Mouse (Mus musculus): ENCODE results near the gene Plin2.

Gene Plin2

DNA sequence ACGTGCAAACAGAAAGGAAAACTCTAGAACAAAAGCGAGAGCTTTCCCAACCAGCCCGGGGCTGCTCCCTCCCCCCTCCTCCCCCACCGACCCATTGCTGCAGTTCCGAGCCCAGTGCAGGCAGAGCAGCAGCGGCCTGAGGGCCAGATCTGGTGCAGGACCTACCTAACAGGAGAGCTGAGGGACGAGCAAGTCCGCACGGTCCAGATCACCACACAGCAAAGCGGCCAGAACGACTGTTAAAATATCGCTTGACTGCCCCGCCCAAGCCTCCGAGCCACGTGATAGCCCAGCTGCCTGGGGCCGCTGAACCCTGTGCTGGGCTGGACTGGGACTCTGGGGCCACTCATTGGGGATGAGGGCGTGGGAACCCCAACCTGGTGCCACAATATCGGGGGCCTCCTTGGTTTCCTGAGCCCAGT is at the start of gene Plin2:
Gene Plin2, minus strand, starts transcription at position 281 of the 422 bp plus-strand sequence.
- DNase-seq (ENCODE audit: low read depth): no peak

DNA sequence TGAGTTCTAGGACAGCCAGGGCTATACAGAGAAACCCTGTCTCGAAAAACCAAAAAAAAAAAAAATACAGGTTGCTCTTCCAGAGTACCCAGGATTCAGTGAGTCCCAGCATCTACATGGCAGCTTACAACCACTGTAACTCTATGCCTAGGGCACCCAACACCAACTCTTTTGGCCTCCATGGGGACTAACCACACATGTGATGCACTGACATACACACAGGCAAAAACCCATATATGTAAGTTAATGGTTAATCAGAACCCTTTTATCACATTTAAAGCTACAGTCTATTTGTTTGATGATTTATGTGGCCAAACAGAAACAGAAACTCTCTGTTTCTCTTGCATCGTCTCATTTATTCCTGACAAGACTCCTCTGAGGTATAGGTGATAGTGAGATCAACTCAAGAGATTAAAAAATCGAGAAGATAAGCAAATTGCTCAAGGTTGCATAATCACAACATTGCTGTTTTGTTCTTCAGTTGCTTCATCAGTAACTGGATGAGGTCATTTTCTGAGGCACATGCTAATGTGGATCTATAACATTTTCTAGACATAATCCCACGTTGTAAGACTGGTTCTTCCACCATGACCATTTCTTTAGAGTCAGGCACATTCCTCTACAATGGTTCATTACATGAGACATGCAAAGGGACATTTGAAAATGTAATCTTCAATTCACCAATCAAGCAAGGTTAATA is 49.2 kb upstream of the Plin2 start:
- no peak for DNase-seq (ENCODE audit: low read depth)

DNA sequence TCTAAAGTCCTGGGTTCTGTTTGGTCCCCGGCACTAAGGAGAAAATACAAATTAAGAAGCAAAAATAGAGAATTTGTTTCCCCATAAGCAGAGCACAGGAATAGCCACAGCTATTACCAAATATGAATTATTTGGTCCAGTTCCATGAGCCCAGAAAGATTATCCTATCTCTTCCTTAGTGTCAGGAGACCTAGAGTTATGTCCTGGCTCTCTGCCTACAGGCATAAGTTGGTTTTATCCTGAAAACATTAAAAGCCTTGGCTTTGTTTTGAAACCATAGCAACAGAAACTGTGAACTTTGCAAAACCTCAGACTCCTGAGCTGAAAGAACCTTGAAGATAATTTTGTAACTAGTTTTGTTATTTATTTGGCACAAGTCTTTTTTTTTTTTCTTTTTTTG is 47.3 kb upstream of the Plin2 start:
- DNase-seq (ENCODE audit: low read depth): no peak

- DNase-seq (ENCODE audit: low read depth): no peak
Observed at GRCm38 (mm10) chr4:86715341-86715740, 45.5 kb upstream of the Plin2 start.

DNA sequence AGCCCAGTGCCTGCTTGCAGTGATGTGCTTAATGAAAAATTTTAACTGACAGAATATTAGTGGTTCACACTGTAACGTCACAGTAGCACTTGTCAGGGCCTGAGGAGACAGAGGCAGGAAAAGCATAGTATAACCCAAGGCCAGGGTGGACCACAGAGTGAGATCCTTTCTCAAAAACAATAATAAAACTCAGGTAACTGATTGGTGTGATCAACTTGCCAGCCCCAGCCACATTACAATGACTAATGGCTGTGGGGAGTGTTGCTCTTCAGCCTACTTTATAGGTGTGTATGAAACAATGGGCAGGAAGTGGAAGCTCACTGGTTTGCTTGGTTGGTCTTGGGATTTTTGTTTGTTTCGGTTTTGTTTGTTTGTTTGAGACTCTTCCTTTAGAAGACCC is 43.7 kb upstream of the Plin2 start:
- no peak for DNase-seq (ENCODE audit: low read depth)

DNA sequence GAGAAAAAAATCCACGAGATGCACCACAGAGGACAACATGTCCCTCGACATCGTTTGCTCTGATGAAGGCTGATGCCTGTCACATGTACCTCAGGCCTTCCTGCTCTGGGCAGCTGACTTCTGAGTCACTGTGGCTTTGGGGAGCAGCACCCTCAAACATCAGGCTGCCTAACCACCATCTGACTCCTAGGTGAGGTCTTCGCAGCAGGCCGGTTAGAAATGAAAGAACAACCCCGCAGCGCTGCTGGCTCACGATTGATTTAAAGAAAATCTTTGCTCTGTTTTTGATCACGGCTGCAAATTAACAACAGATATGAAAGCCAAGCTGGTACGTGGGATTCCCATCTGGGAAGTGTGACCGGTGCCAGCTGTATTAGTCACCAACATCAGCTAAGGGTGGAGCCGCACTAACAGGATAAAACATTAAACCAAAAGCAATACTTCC is 42.9 kb upstream of the Plin2 start:
- no peak for DNase-seq (ENCODE audit: low read depth)

- no peak for DNase-seq (ENCODE audit: low read depth)
Observed at GRCm38 (mm10) chr4:86710666-86711215, 40.9 kb upstream of the Plin2 start.

- DNase-seq (ENCODE audit: low read depth): no peak
Observed at GRCm38 (mm10) chr4:86710034-86710650, 40.3 kb upstream of the Plin2 start.

GRCm38 (mm10) chr4:86708801-86709200 is 38.9 kb upstream of the Plin2 start:
- no peak for DNase-seq (ENCODE audit: low read depth)

DNA sequence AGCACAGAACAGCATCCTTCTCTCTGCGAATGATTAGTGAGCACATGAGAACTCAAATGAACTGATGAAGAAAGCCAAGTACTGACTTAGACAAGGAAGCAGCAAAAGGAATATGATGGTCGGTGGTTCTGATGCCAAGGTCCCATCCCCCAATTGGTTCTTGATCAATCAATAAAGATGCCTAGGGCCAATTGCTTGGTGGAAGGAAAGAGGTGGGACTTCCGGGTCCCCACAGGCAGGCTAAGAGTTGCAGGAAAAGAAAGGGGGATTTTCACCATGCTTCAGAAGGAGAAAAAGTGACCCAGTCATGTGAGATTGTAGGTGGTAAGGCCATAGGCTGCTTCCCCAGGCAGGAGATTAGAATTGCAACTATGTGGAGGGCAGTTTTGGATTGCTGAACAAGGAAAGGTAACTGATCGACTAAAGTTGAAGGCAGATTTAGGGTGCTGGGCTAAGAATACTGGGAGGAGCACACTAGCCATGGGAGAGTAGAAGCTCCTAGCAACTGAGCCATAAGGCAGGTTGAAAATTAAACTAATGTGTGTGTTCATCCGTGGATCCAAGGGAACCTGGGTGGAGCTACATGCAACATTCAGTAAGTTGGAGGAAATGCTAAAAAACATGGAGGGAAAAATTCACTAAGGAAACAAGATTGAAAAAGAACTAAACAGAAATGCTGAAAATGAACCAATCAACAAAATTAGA is 29.5 kb upstream of the Plin2 start:
- DNase-seq (ENCODE audit: low read depth): no peak

DNA sequence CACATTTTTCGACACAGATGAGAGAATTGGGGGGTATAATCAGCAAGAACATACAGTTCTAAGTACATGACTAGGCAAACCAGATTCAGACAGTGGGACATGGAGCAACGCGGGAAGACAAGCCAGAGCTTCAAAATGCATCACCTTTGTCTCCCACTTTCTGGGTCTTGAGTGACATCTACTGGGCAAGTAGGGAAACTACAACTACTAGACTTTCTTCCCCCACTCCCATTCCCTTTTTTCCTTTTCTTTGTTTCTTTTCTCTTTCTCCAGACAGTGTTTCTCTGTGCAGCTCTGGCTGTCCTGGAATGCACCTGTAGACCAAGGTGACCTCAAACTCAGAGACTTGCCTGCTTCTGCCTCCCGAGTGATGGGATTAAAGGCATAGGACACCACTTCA is 27.0 kb upstream of the Plin2 start:
- peak; percentile 43 for DNase-seq (ENCODE audit: low read depth)

DNA sequence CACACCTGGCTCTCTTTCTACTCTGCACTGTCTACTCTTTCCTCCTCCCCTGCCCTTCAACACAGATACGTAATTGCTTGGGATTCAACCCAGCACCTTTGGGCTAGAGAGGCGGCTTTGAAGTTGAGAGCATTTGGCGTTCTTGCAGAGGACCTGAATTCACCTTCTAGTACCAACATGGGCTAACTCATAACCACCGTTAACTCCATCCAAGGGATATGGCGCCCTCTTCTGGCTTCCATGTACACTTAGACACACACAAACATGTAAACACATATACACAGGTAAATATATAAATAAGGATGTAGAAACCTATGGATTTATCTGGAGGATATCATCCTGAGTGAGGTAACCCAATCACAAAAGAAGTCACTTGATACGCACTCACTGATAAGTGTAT is 25.2 kb upstream of the Plin2 start:
- peak; percentile 70 for DNase-seq (ENCODE audit: low read depth)

- DNase-seq (ENCODE audit: low read depth): no peak
Observed at GRCm38 (mm10) chr4:86692931-86693330, 23.1 kb upstream of the Plin2 start.

DNA sequence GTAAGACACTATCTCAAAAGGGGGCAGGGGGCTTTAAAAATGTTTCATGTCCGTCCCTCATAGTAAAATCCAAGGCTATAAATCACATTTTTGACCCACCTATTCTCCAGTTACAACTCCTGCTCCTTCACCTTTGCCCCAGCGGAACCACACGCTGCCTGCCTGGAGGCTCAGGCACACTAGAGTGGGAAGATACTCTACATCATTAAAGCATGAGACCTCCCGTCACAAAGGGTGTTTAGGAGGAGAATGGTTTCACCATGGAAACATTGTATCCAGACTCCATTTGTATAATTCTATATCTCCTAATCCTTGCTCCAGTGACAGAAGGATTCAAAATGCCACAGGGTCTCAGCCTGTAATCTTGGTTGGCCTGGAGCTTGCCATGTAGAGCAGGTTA is 21.4 kb upstream of the Plin2 start:
- no peak for DNase-seq (ENCODE audit: low read depth)

DNA sequence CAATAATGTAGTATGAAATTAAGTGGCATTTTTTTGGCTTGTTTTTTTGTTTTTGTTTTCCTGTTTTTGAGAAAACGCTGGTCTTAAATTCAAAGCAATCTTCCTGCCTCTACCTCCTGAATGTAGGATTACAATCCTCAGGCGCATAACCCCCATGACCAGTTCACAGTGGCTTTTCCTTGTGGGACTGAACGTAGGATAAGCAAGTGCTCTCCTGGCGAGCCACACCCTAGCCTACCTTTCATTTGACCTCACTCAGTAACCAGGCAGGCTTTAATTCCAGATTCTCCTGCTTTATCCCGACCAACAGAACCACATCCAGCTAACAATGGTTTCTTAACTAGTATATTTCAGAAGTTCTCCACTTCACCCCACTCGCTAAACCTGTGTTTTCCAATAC is 20.9 kb upstream of the Plin2 start:
- no peak for DNase-seq (ENCODE audit: low read depth)

DNA sequence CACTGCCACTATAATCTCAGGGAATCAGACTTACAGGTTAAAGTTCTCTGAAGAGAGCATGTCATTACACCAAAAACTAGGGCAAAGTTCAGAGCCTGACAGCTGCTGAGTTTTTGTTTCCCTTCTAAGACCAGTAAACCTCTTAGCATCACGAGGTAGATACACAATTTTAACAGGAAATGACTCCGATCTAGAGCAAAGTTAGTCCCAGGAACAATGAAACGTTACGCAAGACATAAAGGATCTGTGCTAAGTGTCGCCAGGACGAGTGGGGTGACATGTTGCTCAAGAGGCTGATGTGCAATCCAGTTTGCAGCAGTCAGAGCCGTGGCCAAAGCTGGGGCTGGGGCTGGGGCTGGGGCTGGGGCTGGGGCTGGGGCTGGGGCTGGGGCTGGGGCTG is 20.3 kb upstream of the Plin2 start:
- no peak for DNase-seq (ENCODE audit: low read depth)

DNA sequence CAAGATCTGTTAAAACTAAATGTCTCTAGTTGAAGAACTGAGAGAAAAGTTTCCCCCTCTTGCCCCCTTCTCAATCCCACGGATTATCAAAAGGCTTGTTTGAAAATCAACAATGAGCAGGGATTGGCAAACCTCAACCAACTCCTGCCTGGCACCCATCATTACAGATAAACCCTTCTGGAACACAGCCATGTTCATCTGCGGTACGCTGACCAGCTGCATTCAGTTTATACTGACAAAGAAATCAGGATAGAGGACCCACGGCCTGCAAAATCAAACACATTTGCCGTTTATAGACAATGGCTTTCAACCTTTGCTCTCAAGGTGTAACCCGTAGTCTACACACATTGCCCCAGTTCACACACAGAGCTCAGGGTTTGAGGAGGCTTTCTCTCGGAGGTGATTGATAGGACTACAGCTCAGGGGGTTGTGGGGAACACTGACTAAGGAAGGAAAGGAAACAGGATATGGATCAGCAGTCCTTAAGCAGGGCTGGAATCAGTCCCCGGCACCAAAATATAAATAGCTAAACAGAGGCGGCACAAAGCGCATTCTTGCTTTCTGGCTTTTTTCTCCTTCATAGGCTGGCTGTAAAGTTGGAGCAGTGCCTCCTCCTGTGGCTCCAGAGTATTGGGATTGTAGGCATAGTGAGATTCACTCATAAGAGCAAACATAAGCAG is 19.3 kb upstream of the Plin2 start:
- no peak for DNase-seq (ENCODE audit: low read depth)

DNA sequence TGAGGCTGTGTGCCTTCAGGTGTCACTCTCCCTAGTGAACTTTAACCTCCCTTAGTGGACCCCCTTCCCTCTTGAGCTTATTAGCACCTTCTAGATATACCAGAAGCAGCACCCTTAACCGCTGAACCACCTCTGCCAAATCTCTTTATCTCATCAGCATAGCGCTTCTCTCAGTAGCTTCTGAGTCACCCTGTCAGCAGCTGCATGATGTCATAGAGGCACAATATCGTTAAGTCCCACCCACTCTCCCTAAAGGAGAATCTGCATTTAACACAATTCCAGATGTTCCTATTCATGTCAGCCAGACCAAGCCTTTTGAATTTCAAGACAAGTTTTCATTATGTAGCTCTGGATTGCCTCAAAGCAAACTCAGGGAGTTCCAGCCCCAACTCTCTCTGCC is 16.7 kb upstream of the Plin2 start:
- no peak for DNase-seq (ENCODE audit: low read depth)

- DNase-seq (ENCODE audit: low read depth): no peak
Observed at GRCm38 (mm10) chr4:86686009-86686366, 16.1 kb upstream of the Plin2 start.

DNA sequence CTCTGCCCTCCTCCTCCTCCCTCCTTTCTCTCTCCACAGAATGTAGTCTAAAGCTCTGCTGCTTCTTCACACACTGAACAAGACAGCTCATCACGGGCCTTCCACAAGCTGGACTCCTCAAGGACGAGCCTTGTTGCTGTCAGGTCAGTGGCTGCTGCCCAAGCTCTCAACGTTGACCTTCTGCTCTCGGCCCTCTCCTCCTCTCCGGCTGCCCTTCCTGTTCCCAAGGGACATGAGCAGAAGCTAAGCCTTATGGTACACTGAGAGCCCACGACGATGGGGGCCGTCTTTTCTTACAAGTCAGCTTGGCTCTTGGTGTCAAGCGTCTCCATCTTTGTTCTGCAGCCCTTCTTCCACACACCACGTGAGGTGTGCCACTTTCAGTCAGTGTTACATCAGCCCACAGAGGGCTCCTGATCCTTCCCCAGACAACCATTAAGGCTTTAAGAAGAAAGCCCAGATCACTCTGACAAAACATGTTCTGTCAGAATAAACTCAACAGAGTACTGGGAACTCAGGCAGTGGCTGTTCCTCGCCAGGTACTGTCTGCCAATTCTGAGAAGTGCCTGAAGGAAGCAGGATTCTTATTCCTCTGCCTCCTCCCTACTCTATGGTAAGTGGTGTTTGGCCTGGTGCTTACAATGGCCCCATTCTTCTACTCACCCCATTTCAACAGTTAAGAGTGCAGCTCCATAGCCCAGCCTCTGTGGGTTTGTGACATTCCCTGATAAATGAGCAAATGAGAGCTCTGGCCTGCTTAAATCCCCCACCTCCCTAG is 15.6 kb upstream of the Plin2 start:
- DNase-seq (ENCODE audit: low read depth): no peak

DNA sequence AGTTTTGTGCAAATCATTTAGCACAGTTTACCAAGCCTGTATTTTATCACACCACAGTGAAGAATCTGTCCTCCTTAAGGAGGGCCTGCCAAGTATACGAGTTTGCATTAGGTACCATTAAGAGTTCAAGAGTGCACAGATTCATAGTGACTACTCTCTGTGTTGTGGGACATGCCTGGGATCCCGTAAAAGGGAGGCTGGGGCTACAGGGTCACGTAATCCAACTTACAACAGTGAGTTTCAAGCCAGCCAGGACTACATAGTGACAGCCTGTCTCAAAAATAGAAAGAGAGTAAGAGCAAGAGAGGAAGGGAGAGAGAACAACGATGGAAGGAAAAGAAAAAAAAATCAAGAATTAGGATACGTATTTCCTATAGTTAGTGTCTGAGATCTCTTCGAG is 14.9 kb upstream of the Plin2 start:
- DNase-seq (ENCODE audit: low read depth): no peak

GRCm38 (mm10) chr4:86683746-86684145 is 13.9 kb upstream of the Plin2 start:
- DNase-seq (ENCODE audit: low read depth): no peak
